Mouse (Mus musculus): ENCODE results near the gene Uap1. TPM values are rescaled to one million over a fixed set of nuclear protein-coding genes. Genes with fewer than 3 reads are reported as not detected.

The Uap1 gene
- 67.2 and 69.2 TPM in 2 replicates for polyA plus RNA-seq (2014; fragmentation: Nextera tagmentation; extraction: Ambion mirVana)

GRCm38 (mm10) chr1:170174814-170175332 lies at the start of gene Uap1:
Uap1 (minus strand) TSS chr1:170174957.
- Histone ChIP-seq H3K4me1 (replicated peaks; ENCODE audit: control insufficient read depth, insufficient read depth, low read length) (no peaks in the 10 kb centered on the region), H3K4me3 (ENCODE audit: low read depth, low read length) (peak within 1 kb of the TSS; percentile 76), H3K9ac (ENCODE audit: low read depth, low read length) (peak within 1 kb of the TSS; percentile 77), H3K27ac (ENCODE audit: low read depth, low read length) (peak within 1 kb of the TSS; percentile 89), H3K27me3 (ENCODE audit: control insufficient read depth, insufficient read depth, low read length) (no peaks in the 10 kb centered on the region), H3K4me2 (replicated peaks; ENCODE audit: low read depth, low read length) (peak within 1 kb of the TSS; percentile 56), H3K36me3 (ENCODE audit: control insufficient read depth, insufficient read depth, low read length) (no peaks in the 10 kb centered on the region), H3K9me3 (ENCODE audit: control insufficient read depth, low read length) (no peaks in the 10 kb centered on the region)
- WGBS, result under 1% methylated on average over 51 of the region's 52 CpGs
- peak; percentile 99 for ATAC-seq (ENCODE audit: low FRiP score)
- DNase-seq (ENCODE audit: low spot score), result peak; percentile 97

GRCm38 (mm10) chr1:170223276-170223675 lies 48.5 kb upstream of the Uap1 start:
- DNase-seq (ENCODE audit: low spot score), result no peak
- no peak overlapping the region for H3K27ac ChIP-seq (ENCODE audit: low read depth, low read length)
- H3K9me3 ChIP-seq (ENCODE audit: control insufficient read depth, low read length), result no peaks in the 10 kb centered on the region
- no peaks in the 10 kb centered on the region for H3K4me1 ChIP-seq (replicated peaks; ENCODE audit: control insufficient read depth, insufficient read depth, low read length)
- no peaks in the 10 kb centered on the region for H3K36me3 ChIP-seq (ENCODE audit: control insufficient read depth, insufficient read depth, low read length)
- no peak overlapping the region for H3K9ac ChIP-seq (ENCODE audit: low read depth, low read length)
- no peak overlapping the region for H3K4me3 ChIP-seq (ENCODE audit: low read depth, low read length)
- H3K27me3 ChIP-seq (ENCODE audit: control insufficient read depth, insufficient read depth, low read length), result no peaks in the 10 kb centered on the region
- 86% methylated on average over 2 of the region's 2 CpGs for WGBS
- ATAC-seq (ENCODE audit: low FRiP score), result no peak
- H3K4me2 ChIP-seq (replicated peaks; ENCODE audit: low read depth, low read length), result no peak overlapping the region

DNA sequence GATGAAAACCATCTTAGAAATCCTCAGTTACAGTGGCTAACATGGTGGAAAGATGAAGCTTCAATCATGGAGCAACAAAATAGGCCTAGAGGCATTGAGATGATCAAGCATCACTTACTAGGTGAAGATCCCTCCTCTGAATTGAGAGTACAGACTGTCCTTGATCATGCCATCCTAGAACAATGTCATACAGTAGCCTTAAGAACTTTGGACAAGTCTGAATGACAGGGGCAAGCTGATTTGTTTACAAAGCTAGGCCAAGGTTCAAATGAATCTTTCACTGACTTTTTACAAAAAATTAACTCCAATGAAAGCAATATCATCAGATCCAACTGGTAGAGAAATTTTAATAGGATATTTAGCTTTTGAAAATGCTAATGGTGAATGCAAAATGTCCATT lies 45.6 kb upstream of the Uap1 start:
- no peaks in the 10 kb centered on the region for H3K4me1 ChIP-seq (replicated peaks; ENCODE audit: control insufficient read depth, insufficient read depth, low read length)
- ATAC-seq (ENCODE audit: low FRiP score), result no peak

GRCm38 (mm10) chr1:170218091-170218884 lies 43.5 kb upstream of the Uap1 start:
- ATAC-seq (ENCODE audit: low FRiP score), result no peak
- DNase-seq (ENCODE audit: low spot score), result peak; percentile 37

More for the DNA sequence above, 45.6 kb upstream of the Uap1 start:
- Histone ChIP-seq H3K27me3 (ENCODE audit: control insufficient read depth, insufficient read depth, low read length) (0 out of 2 replicates have a peak, but pooled peaks cover 2% of the 10 kb centered on the region), H3K27ac (ENCODE audit: low read depth, low read length) (no peak overlapping the region), H3K36me3 (ENCODE audit: control insufficient read depth, insufficient read depth, low read length) (no peaks in the 10 kb centered on the region), H3K9me3 (ENCODE audit: control insufficient read depth, low read length) (no peaks in the 10 kb centered on the region), H3K4me2 (replicated peaks; ENCODE audit: low read depth, low read length) (no peak overlapping the region), H3K9ac (ENCODE audit: low read depth, low read length) (no peak overlapping the region), H3K4me3 (ENCODE audit: low read depth, low read length) (no peak overlapping the region)
- DNase-seq (ENCODE audit: low spot score), result no peak

GRCm38 (mm10) chr1:170215590-170215989 lies 40.8 kb upstream of the Uap1 start:
- Histone ChIP-seq H3K4me2 (replicated peaks; ENCODE audit: low read depth, low read length) (peak overlapping the region; percentile 42), H3K4me1 (replicated peaks; ENCODE audit: control insufficient read depth, insufficient read depth, low read length) (no peaks in the 10 kb centered on the region), H3K4me3 (ENCODE audit: low read depth, low read length) (peak overlapping the region; percentile 94), H3K27ac (ENCODE audit: low read depth, low read length) (no peak overlapping the region), H3K9ac (ENCODE audit: low read depth, low read length) (peak overlapping the region; percentile 94; the same call in 1 of the 2 replicates), H3K36me3 (ENCODE audit: control insufficient read depth, insufficient read depth, low read length) (no peaks in the 10 kb centered on the region), H3K9me3 (ENCODE audit: control insufficient read depth, low read length) (no peaks in the 10 kb centered on the region), H3K27me3 (ENCODE audit: control insufficient read depth, insufficient read depth, low read length) (0 out of 2 replicates have a peak, but pooled peaks cover 2% of the 10 kb centered on the region)
- ATAC-seq (ENCODE audit: low FRiP score) (0 out of 2 replicates have a peak, but pooled peaks have one; percentile 20), DNase-seq (ENCODE audit: low spot score) (peak; percentile 6)
- WGBS, result 74% methylated on average over 3 of the region's 3 CpGs

More at GRCm38 (mm10) chr1:170218091-170218884, 43.5 kb upstream of the Uap1 start:
- H3K27me3 ChIP-seq (ENCODE audit: control insufficient read depth, insufficient read depth, low read length), result 0 out of 2 replicates have a peak, but pooled peaks cover 2% of the 10 kb centered on the region
- no peaks in the 10 kb centered on the region for H3K9me3 ChIP-seq (ENCODE audit: control insufficient read depth, low read length)
- 81% methylated on average over 6 of the region's 6 CpGs for WGBS
- H3K4me2 ChIP-seq (replicated peaks; ENCODE audit: low read depth, low read length), result no peak overlapping the region
- no peaks in the 10 kb centered on the region for H3K36me3 ChIP-seq (ENCODE audit: control insufficient read depth, insufficient read depth, low read length)
- no peak overlapping the region for H3K4me3 ChIP-seq (ENCODE audit: low read depth, low read length)
- H3K9ac ChIP-seq (ENCODE audit: low read depth, low read length), result no peak overlapping the region
- no peak overlapping the region for H3K27ac ChIP-seq (ENCODE audit: low read depth, low read length)
- no peaks in the 10 kb centered on the region for H3K4me1 ChIP-seq (replicated peaks; ENCODE audit: control insufficient read depth, insufficient read depth, low read length)

DNA sequence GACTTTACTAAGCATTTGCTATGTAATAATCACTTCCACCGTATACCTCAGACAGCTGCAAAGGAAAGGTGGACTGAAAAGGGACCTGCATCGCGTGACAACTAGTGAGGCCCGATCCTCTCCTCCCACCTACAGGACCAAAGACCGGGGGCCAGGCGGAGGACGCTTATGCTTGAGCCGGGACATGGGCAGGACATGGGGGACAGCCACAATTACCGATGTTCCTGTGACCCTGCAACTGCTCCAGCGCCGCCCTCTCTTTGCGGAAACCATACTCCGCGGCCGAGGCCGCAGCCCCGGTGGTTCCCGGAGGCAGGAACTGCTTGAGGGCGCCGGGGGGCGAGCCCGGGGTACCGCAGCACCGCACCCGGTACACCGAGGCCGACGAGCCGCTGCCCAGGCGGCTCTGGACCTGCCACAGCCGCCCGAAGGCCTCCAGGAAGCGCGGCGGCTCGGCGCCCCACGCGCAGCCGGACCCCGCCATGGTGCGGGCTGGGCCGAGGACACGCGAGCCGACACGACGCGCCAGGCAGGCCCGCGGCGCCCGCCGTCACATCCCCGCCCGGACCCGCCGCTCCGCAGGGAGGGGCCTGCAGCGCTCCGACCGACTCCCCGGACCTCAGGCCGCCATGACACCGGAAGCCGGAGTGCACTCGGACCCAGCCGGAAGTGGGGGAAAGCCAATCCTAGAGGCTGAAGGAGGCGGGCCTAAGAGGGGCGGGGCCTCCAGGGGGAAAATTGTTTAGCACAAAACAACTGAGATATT lies 40.2 kb upstream of the Uap1 start, which contains the start of gene Uhmk1:
Uhmk1 (minus strand) TSS at position 641 of the 766 bp plus-strand sequence.
- under 1% methylated on average over 70 of the region's 70 CpGs for WGBS
- Histone ChIP-seq H3K27me3 (ENCODE audit: control insufficient read depth, insufficient read depth, low read length) (0 out of 2 replicates have a peak, but pooled peaks cover 2% of the 10 kb centered on the region), H3K36me3 (ENCODE audit: control insufficient read depth, insufficient read depth, low read length) (no peaks in the 10 kb centered on the region), H3K9me3 (ENCODE audit: control insufficient read depth, low read length) (no peaks in the 10 kb centered on the region), H3K4me3 (ENCODE audit: low read depth, low read length) (peak within 1 kb of the TSS; percentile 94), H3K9ac (ENCODE audit: low read depth, low read length) (peak within 1 kb of the TSS; percentile 94), H3K4me2 (replicated peaks; ENCODE audit: low read depth, low read length) (peak within 1 kb of the TSS; percentile 42), H3K4me1 (replicated peaks; ENCODE audit: control insufficient read depth, insufficient read depth, low read length) (no peaks in the 10 kb centered on the region), H3K27ac (ENCODE audit: low read depth, low read length) (peak within 1 kb of the TSS; percentile 74; the same call in 1 of the 2 replicates)
- peak; percentile 99 for ATAC-seq (ENCODE audit: low FRiP score)
- peak; percentile 92 for DNase-seq (ENCODE audit: low spot score)

GRCm38 (mm10) chr1:170214383-170214756 lies 39.6 kb upstream of the Uap1 start:
- no peaks in the 10 kb centered on the region for H3K4me1 ChIP-seq (replicated peaks; ENCODE audit: control insufficient read depth, insufficient read depth, low read length)
- peak overlapping the region; percentile 94 for H3K9ac ChIP-seq (ENCODE audit: low read depth, low read length)
- peak overlapping the region; percentile 94 for H3K4me3 ChIP-seq (ENCODE audit: low read depth, low read length)
- H3K27ac ChIP-seq (ENCODE audit: low read depth, low read length), result no peak overlapping the region
- H3K27me3 ChIP-seq (ENCODE audit: control insufficient read depth, insufficient read depth, low read length), result 0 out of 2 replicates have a peak, but pooled peaks cover 2% of the 10 kb centered on the region
- H3K4me2 ChIP-seq (replicated peaks; ENCODE audit: low read depth, low read length), result peak overlapping the region; percentile 42
- WGBS, result 47% methylated on average over 7 of the region's 7 CpGs
- H3K36me3 ChIP-seq (ENCODE audit: control insufficient read depth, insufficient read depth, low read length), result no peaks in the 10 kb centered on the region
- H3K9me3 ChIP-seq (ENCODE audit: control insufficient read depth, low read length), result no peaks in the 10 kb centered on the region
- DNase-seq (ENCODE audit: low spot score), result no peak
- no peak for ATAC-seq (ENCODE audit: low FRiP score)

GRCm38 (mm10) chr1:170213181-170213879 lies 38.6 kb upstream of the Uap1 start:
- Histone ChIP-seq H3K9ac (ENCODE audit: low read depth, low read length) (no peak overlapping the region), H3K4me2 (replicated peaks; ENCODE audit: low read depth, low read length) (no peak overlapping the region), H3K36me3 (ENCODE audit: control insufficient read depth, insufficient read depth, low read length) (no peaks in the 10 kb centered on the region), H3K27ac (ENCODE audit: low read depth, low read length) (no peak overlapping the region), H3K9me3 (ENCODE audit: control insufficient read depth, low read length) (no peaks in the 10 kb centered on the region), H3K4me3 (ENCODE audit: low read depth, low read length) (no peak overlapping the region), H3K27me3 (ENCODE audit: control insufficient read depth, insufficient read depth, low read length) (0 out of 2 replicates have a peak, but pooled peaks cover 2% of the 10 kb centered on the region), H3K4me1 (replicated peaks; ENCODE audit: control insufficient read depth, insufficient read depth, low read length) (no peaks in the 10 kb centered on the region)
- no peak for ATAC-seq (ENCODE audit: low FRiP score)
- no peak for DNase-seq (ENCODE audit: low spot score)
- 94% methylated on average over 10 of the region's 10 CpGs for WGBS

Data from hindbrain, embryonic 11.5 days (tissue).